Mouse (Mus musculus) midbrain, embryonic 16.5 days (tissue): ENCODE results near the gene Slc46a3. TPM values are rescaled to one million over a fixed set of nuclear protein-coding genes. Genes with fewer than 3 reads are reported as not detected.

ENCODE experiments used
- ATAC-seq: fragments of 200-750 bp; cut with Nextera tagmentation; 2 replicates; pipeline ENCODE4 v1.8.0; 2017; ENCODE audit warnings: moderate TSS enrichment
- H3K27ac ChIP-seq: fragments of 300-500 bp; sonication (generic); 2 replicates; pipeline ENCODE4 v1.5.1; 2014; ENCODE audit warnings: mild to moderate bottlenecking, low read length, mixed read lengths
- H3K27me3 ChIP-seq: fragments of 300-500 bp; sonication (generic); 2 replicates; pipeline ENCODE4 v1.6.1; 2014; ENCODE audit warnings: low read depth, low read length, mixed read lengths; ENCODE audit not compliant: control insufficient read depth, insufficient read depth
- H3K36me3 ChIP-seq: fragments of 300-500 bp; sonication (generic); 2 replicates; pipeline ENCODE4 v1.6.1; 2014; ENCODE audit warnings: mild to moderate bottlenecking, low read length, moderate library complexity, mixed read lengths; ENCODE audit not compliant: control insufficient read depth, insufficient read depth
- H3K4me1 ChIP-seq: fragments of 300-500 bp; sonication (generic); 2 replicates; pipeline ENCODE4 v1.6.1; 2014; ENCODE audit warnings: mild to moderate bottlenecking, low read length, mixed read lengths; ENCODE audit not compliant: control insufficient read depth, insufficient read depth
- H3K4me2 ChIP-seq: fragments of 300-500 bp; sonication (generic); 2 replicates; pipeline ENCODE4 v1.6.1; 2014; ENCODE audit warnings: mild to moderate bottlenecking, low read length, mixed read lengths
- H3K4me3 ChIP-seq: fragments of 300-500 bp; sonication (generic); 2 replicates; pipeline ENCODE4 v1.5.1; 2014; ENCODE audit warnings: low read depth, mild to moderate bottlenecking, low read length, moderate library complexity, mixed read lengths
- H3K9ac ChIP-seq: fragments of 300-500 bp; sonication (generic); 2 replicates; pipeline ENCODE4 v1.6.1; 2014; ENCODE audit warnings: low read depth, low read length, mixed read lengths
- H3K9me3 ChIP-seq: fragments of 300-500 bp; sonication (generic); replicated peaks from 2 replicates; pipeline ENCODE4 v1.6.1; 2014; ENCODE audit warnings: mild to moderate bottlenecking, low read length, mixed read lengths; ENCODE audit not compliant: control insufficient read depth, poor library complexity, severe bottlenecking
- WGBS: fragments of 180-500 bp; shearing (Covaris S2); extraction: QIAGEN DNeasy Blood & Tissue Kit; methylation state at CpG from one replicate; pipeline ENCODE4 v1.1.7; 2014; 5-methylcytosine and 5-hydroxymethylcytosine counted together
- polyA plus RNA-seq: library from polyadenylated mRNA; unstranded; fragments of >200 nt; fragmentation: Nextera tagmentation; extraction: Ambion mirVana; gene quantifications from 2 replicates; pipeline ENCODE4 v1.2.1, GENCODE M21; 2015

Gene Slc46a3
- 5.0 and 5.4 TPM in 2 replicates for polyA plus RNA-seq

DNA sequence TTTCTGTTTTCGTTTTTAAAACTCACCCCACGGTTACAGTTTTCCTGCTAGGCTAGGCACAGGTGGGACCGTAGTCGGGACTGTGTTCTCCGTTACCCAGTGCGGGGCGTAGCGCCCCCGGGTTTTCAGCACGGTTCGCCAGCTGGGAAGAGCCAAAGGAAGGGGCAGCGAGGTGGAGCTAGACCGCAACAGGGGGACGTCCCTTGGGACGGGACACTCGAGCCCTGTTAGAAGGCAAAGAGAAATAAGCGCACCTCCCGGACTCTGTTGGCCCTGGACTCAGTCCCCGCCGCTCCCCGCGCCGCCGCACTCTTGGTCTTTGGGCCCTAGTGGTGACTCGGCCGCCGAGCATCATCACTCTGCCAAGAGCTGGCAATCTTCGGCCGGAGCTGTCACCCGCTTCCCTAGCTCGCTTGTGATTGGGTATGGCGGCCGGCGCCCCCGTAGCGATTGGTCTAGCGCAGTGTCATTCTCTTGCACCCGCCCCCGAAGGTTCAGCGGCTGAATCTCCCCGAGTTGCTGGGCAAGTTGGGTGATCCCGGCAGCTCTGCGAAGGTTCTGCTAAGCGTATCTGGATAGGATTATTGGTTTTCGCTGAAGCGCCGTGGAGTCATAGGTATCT, at the start of gene Slc46a3:
Gene Slc46a3, minus strand, starts transcription at position 361 of the 622 bp plus-strand sequence.
- Histone ChIP-seq H3K27me3 (no peaks in the 10 kb centered on the region; the same call in 1 of the 2 replicates), H3K9ac (peak within 1 kb of the TSS; percentile 68), H3K36me3 (no peaks in the 10 kb centered on the region), H3K9me3 (no peaks in the 10 kb centered on the region), H3K4me3 (peak within 1 kb of the TSS; percentile 61), H3K4me1 (peaks cover 10% of the 10 kb centered on the region), H3K27ac (no peak within 1 kb of the TSS), H3K4me2 (peak within 1 kb of the TSS; percentile 89)
- peak; percentile 99 for ATAC-seq
- 0% methylated on average over 47 of the region's 47 CpGs for WGBS

DNA sequence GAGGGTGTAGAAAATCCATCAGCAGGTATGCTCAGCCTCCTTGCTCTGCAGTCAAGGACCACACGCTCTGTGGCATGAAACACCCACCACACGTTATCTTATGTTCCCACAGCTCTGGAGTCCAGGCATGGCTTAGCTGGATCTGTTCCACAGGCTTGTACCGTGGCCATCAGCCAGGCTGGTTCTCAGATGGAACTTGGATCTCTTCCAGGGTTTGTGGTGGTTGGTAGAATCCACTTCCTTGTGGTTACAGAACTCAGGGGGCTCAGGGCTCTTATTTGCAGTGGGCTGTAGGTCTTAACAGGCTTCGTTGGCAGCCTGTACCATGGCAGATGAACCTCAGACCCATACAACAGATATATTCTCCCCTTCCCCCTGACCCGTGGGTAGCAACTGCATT, 44.6 kb upstream of the Slc46a3 start:
- Histone ChIP-seq H3K4me2 (no peak overlapping the region), H3K27me3 (no peaks in the 10 kb centered on the region), H3K4me3 (no peak overlapping the region), H3K9me3 (no peaks in the 10 kb centered on the region; the same call in 1 of the 2 replicates), H3K4me1 (no peaks in the 10 kb centered on the region), H3K27ac (no peak overlapping the region), H3K9ac (no peak overlapping the region), H3K36me3 (no peaks in the 10 kb centered on the region)
- ATAC-seq, result no peak
- WGBS, result 77% methylated on average over 5 of the region's 5 CpGs

DNA sequence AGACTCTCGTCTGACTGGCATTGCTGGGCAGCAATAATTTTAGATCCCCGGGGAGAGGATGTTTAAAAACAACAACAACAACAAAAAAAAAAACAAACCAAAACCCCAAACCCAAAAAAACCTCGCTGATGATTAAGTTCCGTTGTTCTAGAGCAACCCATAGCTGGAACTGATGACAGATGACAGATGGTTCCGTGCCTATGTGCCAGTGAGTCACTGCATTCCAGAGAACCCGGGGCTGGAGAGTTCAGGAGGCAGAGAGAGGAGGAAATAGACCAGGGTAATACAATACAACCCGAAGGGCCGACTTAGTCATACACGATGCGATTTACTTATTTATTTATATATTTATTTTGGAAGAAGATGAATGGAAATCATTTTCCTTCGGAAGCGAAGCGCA, 40.5 kb upstream of the Slc46a3 start:
- 90% methylated on average over 13 of the region's 13 CpGs for WGBS
- Histone ChIP-seq H3K4me1 (no peaks in the 10 kb centered on the region), H3K9ac (no peak overlapping the region), H3K4me2 (no peak overlapping the region), H3K4me3 (no peak overlapping the region), H3K9me3 (no peaks in the 10 kb centered on the region; the same call in 1 of the 2 replicates), H3K36me3 (no peaks in the 10 kb centered on the region), H3K27ac (no peak overlapping the region), H3K27me3 (no peaks in the 10 kb centered on the region)
- no peak for ATAC-seq

DNA sequence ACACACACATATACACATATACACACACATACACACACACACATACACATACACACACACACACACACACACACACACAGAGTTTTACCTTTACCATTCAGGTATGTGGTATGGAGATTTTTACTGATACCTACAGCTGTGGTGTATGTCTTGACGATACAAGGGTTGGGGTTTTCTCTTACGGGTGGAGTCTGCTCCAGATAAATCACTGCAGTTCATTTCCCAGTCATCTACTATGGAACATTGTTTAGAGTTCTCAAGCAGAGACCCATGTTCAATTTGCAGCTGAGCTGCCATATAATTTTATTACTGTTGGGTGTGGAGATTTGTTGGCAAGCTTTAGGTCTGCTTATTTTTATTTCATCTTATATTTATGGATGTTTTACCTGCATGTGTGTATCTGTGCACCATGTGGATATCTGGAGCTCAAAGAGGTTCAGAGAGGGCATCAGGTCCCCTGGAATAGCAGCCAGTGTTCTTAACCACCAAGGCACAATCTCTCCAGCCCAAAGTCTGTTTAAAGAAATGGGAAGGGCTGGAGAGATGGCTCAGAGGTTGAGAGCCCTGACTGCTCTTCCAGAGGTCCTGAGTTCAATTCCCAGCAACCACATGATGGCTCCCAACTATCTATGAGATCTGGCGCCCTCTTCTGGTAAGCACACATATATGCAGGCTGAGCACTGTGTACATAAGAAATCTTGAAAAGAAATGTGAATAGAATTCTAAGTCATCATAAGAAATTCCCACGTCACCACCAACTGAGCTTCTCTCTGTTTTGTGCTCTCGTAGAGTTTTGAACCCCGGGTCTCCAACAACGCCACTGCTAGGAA, 34.3 kb upstream of the Slc46a3 start:
- Histone ChIP-seq H3K4me1 (no peaks in the 10 kb centered on the region), H3K4me3 (no peak overlapping the region), H3K27ac (no peak overlapping the region), H3K36me3 (no peaks in the 10 kb centered on the region), H3K9ac (no peak overlapping the region), H3K9me3 (no peaks in the 10 kb centered on the region), H3K27me3 (no peaks in the 10 kb centered on the region), H3K4me2 (no peak overlapping the region)
- ATAC-seq, result no peak
- WGBS, result 83% methylated on average over 7 of the region's 7 CpGs

DNA sequence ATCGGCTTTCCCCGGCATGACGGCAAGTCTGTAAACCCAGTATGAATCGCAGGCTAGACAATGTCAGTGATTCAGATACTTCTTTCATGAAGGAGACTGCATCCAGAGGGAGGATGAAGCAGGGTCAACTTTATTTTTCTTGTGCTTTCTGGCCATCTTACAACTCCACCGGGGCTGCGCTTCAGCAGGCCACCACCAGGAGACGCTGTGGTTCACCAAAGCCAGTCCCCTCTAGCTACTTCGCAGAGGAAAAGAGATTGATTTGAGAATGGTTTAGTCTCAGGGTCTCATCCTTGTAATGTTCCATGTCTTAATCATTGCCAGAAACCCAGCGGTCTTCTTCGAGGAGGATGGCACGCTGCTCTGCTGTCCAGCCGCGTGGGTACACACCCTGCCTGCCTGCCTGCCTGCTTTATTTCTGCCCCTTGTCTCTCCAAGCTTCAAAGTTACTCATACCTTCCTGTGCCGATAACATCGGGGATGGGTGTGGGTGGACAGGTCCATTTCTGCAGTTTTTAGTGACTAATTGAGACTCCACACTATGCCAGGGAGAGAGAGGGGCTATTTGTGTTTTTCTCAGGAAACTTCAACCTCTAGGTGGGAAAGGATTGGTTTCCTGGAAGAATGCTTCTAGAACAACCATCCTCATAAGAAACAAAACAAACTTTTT, 31.5 kb upstream of the Slc46a3 start:
- Histone ChIP-seq H3K9me3 (no peaks in the 10 kb centered on the region), H3K4me2 (no peak overlapping the region), H3K9ac (no peak overlapping the region), H3K27me3 (no peaks in the 10 kb centered on the region), H3K36me3 (no peaks in the 10 kb centered on the region), H3K4me1 (no peaks in the 10 kb centered on the region), H3K27ac (no peak overlapping the region), H3K4me3 (no peak overlapping the region)
- no peak for ATAC-seq
- WGBS, result 70% methylated on average over 15 of the region's 15 CpGs

DNA sequence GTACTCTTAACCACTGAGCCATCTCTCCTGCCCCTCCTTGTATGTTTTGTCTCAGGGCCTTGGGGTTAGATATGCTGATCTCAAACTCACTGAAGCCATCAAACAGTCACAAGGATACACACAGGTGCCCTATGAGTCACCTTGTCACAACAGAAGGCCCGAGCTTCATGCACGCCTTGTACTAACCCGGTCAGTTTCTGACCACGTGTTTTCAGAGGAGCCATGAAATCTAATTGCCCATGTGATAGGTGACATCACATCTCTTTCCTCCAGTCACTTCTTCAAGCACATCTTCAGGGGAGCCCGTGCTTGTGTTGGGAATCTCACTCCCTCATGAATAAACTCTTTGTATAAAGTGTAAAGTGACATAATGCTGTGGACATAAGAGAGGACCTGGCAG, 30.0 kb upstream of the Slc46a3 start:
- ATAC-seq, result no peak
- no peaks in the 10 kb centered on the region for H3K27me3 ChIP-seq

DNA sequence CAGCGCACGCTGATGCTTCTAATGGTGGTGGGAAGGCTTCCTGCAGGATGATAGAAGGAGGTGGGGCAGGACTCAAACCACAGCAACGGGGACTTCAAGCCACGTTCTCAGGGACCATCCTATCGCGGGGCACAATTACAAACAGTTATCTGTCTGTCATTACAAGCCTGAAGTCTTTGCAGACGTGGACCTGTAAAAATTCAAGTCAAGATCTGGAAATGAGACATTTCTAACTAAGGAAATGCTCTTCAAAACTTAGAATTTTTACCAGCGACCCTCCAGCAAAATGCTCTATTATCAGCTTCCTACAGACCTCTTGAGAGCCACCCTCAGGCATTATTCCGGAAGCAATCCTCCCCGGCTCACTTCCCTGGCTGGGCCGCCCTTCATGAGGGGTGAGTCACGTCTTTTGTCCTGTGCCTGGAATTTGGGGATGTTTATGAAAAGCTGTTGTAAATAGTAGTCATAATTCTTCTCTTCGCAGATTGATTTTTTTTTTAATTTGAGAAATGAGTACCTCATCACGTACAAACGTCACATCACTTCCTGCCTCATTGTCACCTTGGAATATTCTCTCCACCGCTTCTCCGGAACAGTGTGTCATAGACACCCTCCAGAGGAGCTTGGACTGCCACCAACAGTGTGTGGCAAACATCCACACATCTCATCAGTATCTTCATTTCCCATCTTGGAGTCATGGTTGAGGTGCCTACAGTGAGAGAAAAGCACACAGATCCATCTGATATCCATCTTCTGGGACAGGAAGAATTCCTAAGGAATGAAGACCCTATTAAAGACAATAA, 23.6 kb upstream of the Slc46a3 start:
- Histone ChIP-seq H3K4me3 (no peak overlapping the region), H3K9ac (no peak overlapping the region), H3K4me1 (no peaks in the 10 kb centered on the region), H3K9me3 (no peaks in the 10 kb centered on the region), H3K36me3 (no peaks in the 10 kb centered on the region), H3K4me2 (no peak overlapping the region), H3K27ac (no peak overlapping the region), H3K27me3 (no peaks in the 10 kb centered on the region)
- WGBS, result 76% methylated on average over 17 of the region's 17 CpGs
- ATAC-seq, result no peak

More for the DNA sequence above, 30.0 kb upstream of the Slc46a3 start:
- Histone ChIP-seq H3K9ac (no peak overlapping the region), H3K4me2 (no peak overlapping the region), H3K9me3 (no peaks in the 10 kb centered on the region), H3K4me3 (no peak overlapping the region), H3K4me1 (no peaks in the 10 kb centered on the region), H3K27ac (no peak overlapping the region), H3K36me3 (no peaks in the 10 kb centered on the region)
- WGBS, result 83% methylated on average over 5 of the region's 5 CpGs

DNA sequence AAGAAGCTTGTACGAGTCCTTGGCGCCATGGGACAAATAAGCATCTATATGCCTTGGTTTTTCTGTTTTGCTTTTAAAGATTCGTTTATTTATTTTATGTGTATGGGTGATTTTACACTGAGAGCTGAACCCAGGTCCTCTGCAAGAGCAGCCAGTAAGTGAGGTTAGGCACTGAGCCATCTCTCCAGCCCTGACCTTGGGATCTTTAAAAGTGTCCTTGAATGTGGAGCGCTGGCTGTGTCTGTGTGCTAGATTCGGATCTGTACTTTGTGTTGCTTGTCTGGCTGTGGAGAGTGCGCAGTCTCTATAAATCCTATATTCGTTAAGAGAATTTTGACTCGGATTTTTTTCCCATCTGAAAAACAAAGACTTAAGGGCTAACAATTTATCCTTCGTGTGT, 21.6 kb upstream of the Slc46a3 start:
- Histone ChIP-seq H3K9ac (no peak overlapping the region), H3K4me1 (no peaks in the 10 kb centered on the region), H3K27ac (no peak overlapping the region), H3K36me3 (no peaks in the 10 kb centered on the region), H3K4me2 (no peak overlapping the region), H3K27me3 (no peaks in the 10 kb centered on the region), H3K9me3 (no peaks in the 10 kb centered on the region), H3K4me3 (no peak overlapping the region)
- ATAC-seq, result no peak
- WGBS, result 88% methylated on average over 9 of the region's 9 CpGs
